Mouse (Mus musculus): ENCODE measurements at regions not wholly inside any gene's neighbourhood (a gene's known extent, or its start where the extent isn't known, plus 50 kb on each side); places are given as distances from the start of the nearest gene placed in this dataset.

DNA sequence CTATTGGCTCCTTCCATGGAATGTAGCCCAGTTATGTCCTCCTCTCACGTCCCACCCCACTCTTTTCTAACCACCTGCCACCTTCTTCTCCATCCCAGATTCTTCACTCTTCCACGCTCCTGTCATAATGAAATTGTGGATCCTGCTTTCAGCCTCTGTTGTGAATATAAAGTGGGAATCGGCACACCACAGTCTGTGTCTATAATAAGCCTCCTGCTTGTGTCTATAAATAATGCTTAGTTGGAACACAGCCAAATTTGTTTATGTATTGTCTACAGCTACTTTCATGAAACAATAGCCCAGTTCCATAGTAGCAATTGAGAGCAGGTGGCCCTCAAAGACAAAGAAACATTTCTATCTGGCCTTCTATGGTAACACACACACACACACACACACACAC lies 137.5 kb upstream of the Rps6ka3 start:
- TF ChIP-seq TCF12 (IDR thresholded peaks at IDR 0.05; ENCODE audit: insufficient read depth, poor library complexity, severe bottlenecking) = no peak
- TF ChIP-seq MAX (IDR thresholded peaks at IDR 0.05; ENCODE audit: low read depth) = no peak
- no peak for TF ChIP-seq CEBPB (IDR thresholded peaks at IDR 0.05; ENCODE audit: insufficient read depth, poor library complexity, severe bottlenecking)
- no peak for TF ChIP-seq POLR2A (IDR thresholded peaks at IDR 0.05; ENCODE audit: insufficient read length, low read depth)
- no peak for TF ChIP-seq E2F4 (IDR thresholded peaks at IDR 0.05; ENCODE audit: insufficient read depth)
- TF ChIP-seq USF1 (IDR thresholded peaks at IDR 0.05; ENCODE audit: low read depth) = no peak
- TF ChIP-seq MYOG (IDR thresholded peaks at IDR 0.05; ENCODE audit: control insufficient read depth in 1 of 3, insufficient read depth in 1 of 3, insufficient read length in 2 of 3, low read depth in 2 of 3) = no peak
- TF ChIP-seq SRF (IDR thresholded peaks at IDR 0.05; ENCODE audit: control insufficient read depth, insufficient read length, low read depth) = no peak
- TF ChIP-seq REST (IDR thresholded peaks at IDR 0.05; ENCODE audit: insufficient read depth, insufficient read length) = no peak
